Comparison of ENCODE assay signal across 18 mouse cellular contexts in genomic region chr6:23131015-23131414, GRCm38 (mm10). TPM values are rescaled to one million over a fixed set of nuclear protein-coding genes. Genes with fewer than 3 reads are reported as not detected.
DNase-seq lines count a peak whose midpoint lies in the region; ATAC-seq lines count a peak whose summit lies in the region.
"Had no signal": no experiment of that assay in that cellular context is flagged by ENCODE, and none has a peak within 500 bp of the region (broad histone marks: within the 10 kb centered on the region; RNA-seq: fewer than 3 reads in every experiment).

No protein-coding gene starts in this region.

- H3K9ac ChIP-seq in limb, embryonic 13.5 days = no peak overlapping the region
- H3K9ac ChIP-seq in liver, embryonic 11.5 days (ENCODE audit: low read depth, low read length) = no peak overlapping the region
- H3K9ac ChIP-seq: heart, embryonic 15.5 days; midbrain, embryonic 15.5 days; neural tube, embryonic 15.5 days had no signal

- WGBS in limb, embryonic 13.5 days = 47% methylated on average over 4 of the region's 4 CpGs
- 66% methylated on average over 4 of the region's 4 CpGs for WGBS in limb, embryonic 10.5 days
- WGBS in liver, embryonic 11.5 days = 61% methylated on average over 4 of the region's 4 CpGs

- H3K36me3 ChIP-seq in limb, embryonic 13.5 days = no peaks in the 10 kb centered on the region
- H3K36me3 ChIP-seq in limb, embryonic 10.5 days = no peaks in the 10 kb centered on the region
- no peaks in the 10 kb centered on the region for H3K36me3 ChIP-seq in liver, embryonic 11.5 days (ENCODE audit: control insufficient read depth, insufficient read depth, low read length)
- H3K36me3 ChIP-seq: forebrain, embryonic 10.5 days; heart, embryonic 15.5 days; midbrain, embryonic 15.5 days; neural tube, embryonic 15.5 days had no signal

- DNase-seq in limb, embryonic 10.5 days (ENCODE audit: low spot score) = no peak
- DNase-seq in kidney, postnatal 10 days = peak; percentile 51
- no peak for DNase-seq in liver, embryonic 11.5 days (ENCODE audit: low spot score)
- peak; percentile 75 for DNase-seq in yolk sac, embryonic 10.5 days (ENCODE audit: low spot score)
- no peak for DNase-seq in left cerebral cortex, adult 9 months (ENCODE audit: low spot score in 2 of 2)
- no peak for DNase-seq in testis, postnatal 14 days (ENCODE audit: low spot score)
- no peak for DNase-seq in spleen, postnatal 36 days (ENCODE audit: low spot score in 2 of 2)
- DNase-seq: cerebellum, adult 8-10 months; heart, adult 2 months; layer of hippocampus, postnatal 36 days; lung, adult 2 months; thymus, adult 2 months had no signal

- H3K4me3 ChIP-seq in limb, embryonic 13.5 days = no peak overlapping the region
- no peak overlapping the region for H3K4me3 ChIP-seq in limb, embryonic 10.5 days
- no peak overlapping the region for H3K4me3 ChIP-seq in liver, embryonic 11.5 days (ENCODE audit: low read depth, low read length)
- H3K4me3 ChIP-seq: forebrain, embryonic 10.5 days; heart, adult 2 months; heart, embryonic 15.5 days; midbrain, embryonic 15.5 days; neural tube, embryonic 15.5 days had no signal

- H3K27me3 ChIP-seq in limb, embryonic 13.5 days = 0 out of 2 replicates have a peak, but pooled peaks cover 6% of the 10 kb centered on the region
- H3K27me3 ChIP-seq in limb, embryonic 10.5 days (ENCODE audit: low read depth, poor library complexity, severe bottlenecking) = peaks cover 7% of the 10 kb centered on the region; the same call in 1 of the 2 replicates
- no peaks in the 10 kb centered on the region for H3K27me3 ChIP-seq in liver, embryonic 11.5 days (replicated peaks; ENCODE audit: control insufficient read depth, insufficient read depth, low read length)
- H3K27me3 ChIP-seq: heart, embryonic 15.5 days; neural tube, embryonic 15.5 days had no signal

- H3K4me2 ChIP-seq in limb, embryonic 13.5 days (replicated peaks) = 0 out of 2 replicates have a peak overlapping the region, but pooled peaks have one; percentile 19
- H3K4me2 ChIP-seq in liver, embryonic 11.5 days = peak overlapping the region; percentile 60
- H3K4me2 ChIP-seq: heart, embryonic 15.5 days; midbrain, embryonic 15.5 days; neural tube, embryonic 15.5 days had no signal

- ATAC-seq in limb, embryonic 13.5 days (ENCODE audit: low FRiP score, low read depth) = no peak
- ATAC-seq in liver, embryonic 11.5 days (replicated peaks; ENCODE audit: low FRiP score) = no peak; the same call in 1 of the 2 replicates
- ATAC-seq: hindbrain, postnatal 0 days; midbrain, embryonic 15.5 days had no signal

- H3K9me3 ChIP-seq in limb, embryonic 13.5 days = no peaks in the 10 kb centered on the region
- no peaks in the 10 kb centered on the region for H3K9me3 ChIP-seq in limb, embryonic 10.5 days (replicated peaks)
- no peaks in the 10 kb centered on the region for H3K9me3 ChIP-seq in liver, embryonic 11.5 days (ENCODE audit: control insufficient read depth, low read length)
- H3K9me3 ChIP-seq: forebrain, embryonic 10.5 days; heart, embryonic 15.5 days; midbrain, embryonic 15.5 days; neural tube, embryonic 15.5 days had no signal

- no peak overlapping the region for H3K27ac ChIP-seq in limb, embryonic 13.5 days
- no peak overlapping the region for H3K27ac ChIP-seq in limb, embryonic 10.5 days
- no peak overlapping the region for H3K27ac ChIP-seq in liver, embryonic 11.5 days (ENCODE audit: low read depth, low read length)
- H3K27ac ChIP-seq: forebrain, embryonic 10.5 days; heart, adult 2 months; heart, embryonic 15.5 days; hindbrain, postnatal 0 days; midbrain, embryonic 15.5 days; neural tube, embryonic 15.5 days had no signal

- H3K4me1 ChIP-seq in limb, embryonic 13.5 days = peaks cover 27% of the 10 kb centered on the region
- H3K4me1 ChIP-seq in limb, embryonic 10.5 days = peaks cover 31% of the 10 kb centered on the region
- no peaks in the 10 kb centered on the region for H3K4me1 ChIP-seq in liver, embryonic 11.5 days (replicated peaks; ENCODE audit: control insufficient read depth, insufficient read depth, low read length)

RNA-seq across cellular contexts. Expression of gene Aass, which starts 1.8 kb away (rescaled TPM):
- polyA plus RNA-seq in limb, embryonic 13.5 days (2015; fragmentation: Nextera tagmentation; extraction: Ambion mirVana) = 5.0 and 5.2 TPM in 2 replicates
- 4.0 and 7.5 TPM in 2 replicates for polyA plus RNA-seq in limb, embryonic 10.5 days (2016; fragmentation: Nextera tagmentation; extraction: Ambion mirVana)
- 21.7 and 26.6 TPM in 2 replicates for polyA plus RNA-seq in liver, embryonic 11.5 days (2014; fragmentation: Nextera tagmentation; extraction: Ambion mirVana)

Comparison
In these comparisons a context has a peak if more than half of its experiments do, and no peak if none do; other contexts are left out.
1. DNase-seq: peak in kidney, postnatal 10 days (single experiment) and yolk sac, embryonic 10.5 days (single experiment); none in limb, embryonic 10.5 days (single experiment), liver, embryonic 11.5 days (single experiment), left cerebral cortex, adult 9 months (0 of 2), testis, postnatal 14 days (single experiment) and spleen, postnatal 36 days (0 of 2).